Mouse (Mus musculus) kidney, embryonic 14.5 days (tissue): Measurements from ENCODE around the gene Loxl3. TPM values are rescaled to one million over a fixed set of nuclear protein-coding genes. Genes with fewer than 3 reads are reported as not detected.

Experiments
- ATAC-seq: fragments of 200-750 bp; cut with Nextera tagmentation; 2 replicates; pipeline ENCODE4 v1.8.0; 2017; ENCODE audit warnings: moderate number of reproducible peaks, mild to moderate bottlenecking, moderate TSS enrichment, moderate library complexity; ENCODE audit not compliant: low FRiP score, low TSS enrichment
- H3K27ac ChIP-seq: fragments of 300-500 bp; sonication (generic); 2 replicates; pipeline ENCODE4 v1.5.1; 2014; ENCODE audit warnings: low read depth, mild to moderate bottlenecking, low read length, moderate library complexity, mixed read lengths
- H3K27me3 ChIP-seq: fragments of 300-500 bp; sonication (generic); 2 replicates; pipeline ENCODE4 v1.6.1; 2014; ENCODE audit warnings: mild to moderate bottlenecking, low read length; ENCODE audit not compliant: control insufficient read depth, insufficient read depth
- H3K36me3 ChIP-seq: fragments of 300-500 bp; sonication (generic); 2 replicates; pipeline ENCODE4 v1.6.1; 2014; ENCODE audit warnings: low read length, mixed read lengths; ENCODE audit not compliant: control insufficient read depth, insufficient read depth
- H3K4me1 ChIP-seq: fragments of 300-500 bp; sonication (generic); 2 replicates; pipeline ENCODE4 v1.6.1; 2014; ENCODE audit warnings: low read length, mixed read lengths; ENCODE audit not compliant: control insufficient read depth, insufficient read depth
- H3K4me2 ChIP-seq: fragments of 300-500 bp; sonication (generic); replicated peaks from 2 replicates; pipeline ENCODE4 v1.6.1; 2014; ENCODE audit warnings: low read depth, mild to moderate bottlenecking, low read length
- H3K4me3 ChIP-seq: fragments of 300-500 bp; sonication (generic); 2 replicates; pipeline ENCODE4 v1.5.1; 2014; ENCODE audit warnings: mild to moderate bottlenecking, low read length
- H3K9ac ChIP-seq: fragments of 300-500 bp; sonication (generic); 2 replicates; pipeline ENCODE4 v1.6.1; 2014; ENCODE audit warnings: low read depth, mild to moderate bottlenecking, low read length, moderate library complexity
- H3K9me3 ChIP-seq: fragments of 300-500 bp; sonication (generic); 2 replicates; pipeline ENCODE4 v1.6.1; 2016; ENCODE audit warnings: low read length; ENCODE audit not compliant: control insufficient read depth
- WGBS: fragments of 180-500 bp; shearing (Covaris S2); extraction: QIAGEN DNeasy Blood & Tissue Kit; methylation state at CpG from one replicate; pipeline ENCODE4 v1.1.7; 2014; 5-methylcytosine and 5-hydroxymethylcytosine counted together
- microRNA counts: library from miRNA; unstranded; fragments of <30 nt; microRNA quantifications from one replicate; lab custom pipeline; 2017
- microRNA-seq: library from miRNA; unstranded; fragments of <30 nt; microRNA quantifications from one replicate; pipeline ENCODE4, GENCODE M21; 2016
- polyA plus RNA-seq: library from polyadenylated mRNA; unstranded; fragments of >200 nt; fragmentation: Nextera tagmentation; extraction: Ambion mirVana; gene quantifications from 2 replicates; pipeline ENCODE4 v1.2.1, GENCODE M21; 2014

Loxl3 gene
- polyA plus RNA-seq, 1 experiment from 2014 or later = 14.3 TPM

- no peak overlapping the region for H3K9ac ChIP-seq
- H3K36me3 ChIP-seq = no peaks in the 10 kb centered on the region
- WGBS = 23% methylated on average over 2 of the region's 2 CpGs
- ATAC-seq = no peak
- no peak overlapping the region for H3K4me2 ChIP-seq
- H3K9me3 ChIP-seq = no peaks in the 10 kb centered on the region; the same call in 1 of the 2 replicates
- no peak overlapping the region; the same call in 1 of the 2 replicates for H3K27ac ChIP-seq
- peaks cover 11% of the 10 kb centered on the region for H3K4me1 ChIP-seq
- H3K27me3 ChIP-seq = no peaks in the 10 kb centered on the region
- H3K4me3 ChIP-seq = no peak overlapping the region
Measured at GRCm38 (mm10) chr6:83098411-83098810, 64.4 kb downstream of the Loxl3 start.

- peak within 1 kb of the TSS; percentile 49 for H3K4me3 ChIP-seq
- peak within 1 kb of the TSS; percentile 99 for H3K4me2 ChIP-seq
- peak; percentile 86 for ATAC-seq
- no peaks in the 10 kb centered on the region for H3K9me3 ChIP-seq
- H3K36me3 ChIP-seq = no peaks in the 10 kb centered on the region
- H3K27ac ChIP-seq = peak within 1 kb of the TSS; percentile 12; the same call in 1 of the 2 replicates
- H3K4me1 ChIP-seq = peaks cover 11% of the 10 kb centered on the region
- WGBS = under 1% methylated on average over 25 of the region's 25 CpGs
- no peaks in the 10 kb centered on the region for H3K27me3 ChIP-seq
- H3K9ac ChIP-seq = peak within 1 kb of the TSS; percentile 64
Measured at GRCm38 (mm10) chr6:83101316-83101687, 67.3 kb downstream of the Loxl3 start, which contains the start of the genes Ccdc142 and Gm42688. TSS of gene Ccdc142 (plus strand) at chr6:83101601. TSS of gene Gm42688 (plus strand) at chr6:83101617.

GRCm38 (mm10) chr6:83101688-83102556 is 67.9 kb downstream of the Loxl3 start:
- peak; percentile 80 for ATAC-seq
- peaks cover 11% of the 10 kb centered on the region for H3K4me1 ChIP-seq
- peak overlapping the region; percentile 64 for H3K9ac ChIP-seq
- H3K27ac ChIP-seq = peak overlapping the region; percentile 12; the same call in 1 of the 2 replicates
- under 1% methylated on average over 73 of the region's 74 CpGs for WGBS
- peak overlapping the region; percentile 49 for H3K4me3 ChIP-seq
- H3K27me3 ChIP-seq = no peaks in the 10 kb centered on the region
- peak overlapping the region; percentile 99 for H3K4me2 ChIP-seq
- H3K9me3 ChIP-seq = no peaks in the 10 kb centered on the region
- no peaks in the 10 kb centered on the region for H3K36me3 ChIP-seq

MicroRNAs within 50 kb of the gene (microRNA counts, 519-probe panel; counts per million panel counts)
- not detected for microRNA mmu-miR-3470a+mmu-miR-3470b (lab: Ali Mortazavi, UCI)

Small RNA genes within 50 kb of the gene (microRNA-seq; reads per million reads assigned to microRNA genes)
- gene Mir3470a = not detected
- not detected for gene Mir7040

Other genes starting within 250 kb of the Loxl3 start
- 0.57 and 0.87 TPM in 2 replicates for gene Sema4f, start 94.4 kb upstream of the Loxl3 start, polyA plus RNA-seq
- gene M1ap, start 87.3 kb upstream of the Loxl3 start, polyA plus RNA-seq = 0.28 and 0.77 TPM in 2 replicates
- gene Dok1, start 702 bp upstream of the Loxl3 start, polyA plus RNA-seq = 8.8 and 11.8 TPM in 2 replicates
- gene Aup1, start 20.3 kb downstream of the Loxl3 start, polyA plus RNA-seq = 144 and 156 TPM in 2 replicates
- 51.1 and 64.9 TPM in 2 replicates for gene Htra2, start 21.1 kb downstream of the Loxl3 start, polyA plus RNA-seq
- 1.9 and 2.6 TPM in 2 replicates for gene Dqx1, start 23.7 kb downstream of the Loxl3 start, polyA plus RNA-seq
- not detected in 2 replicates for gene Tlx2, start 36.1 kb downstream of the Loxl3 start, polyA plus RNA-seq
- gene Pcgf1, start 43.7 kb downstream of the Loxl3 start, polyA plus RNA-seq = 36.7 and 51.2 TPM in 2 replicates
- 8.3 and 8.8 TPM in 2 replicates for gene Lbx2, start 52.2 kb downstream of the Loxl3 start, polyA plus RNA-seq
- 1.6 and 2.4 TPM in 2 replicates for gene Ccdc142, start 67.4 kb downstream of the Loxl3 start, polyA plus RNA-seq
- gene Gm42688, start 67.4 kb downstream of the Loxl3 start, polyA plus RNA-seq = 2.4 and 3.5 TPM in 2 replicates
- gene Mrpl53, start 74.9 kb downstream of the Loxl3 start, polyA plus RNA-seq = 139 and 169 TPM in 2 replicates
- gene Mogs, start 81.3 kb downstream of the Loxl3 start, polyA plus RNA-seq = 37.8 and 57.4 TPM in 2 replicates
- gene Wbp1, start 87.4 kb downstream of the Loxl3 start, polyA plus RNA-seq = 123 and 125 TPM in 2 replicates
- 18.8 and 20.0 TPM in 2 replicates for gene Ino80b, start 91.3 kb downstream of the Loxl3 start, polyA plus RNA-seq
- gene Rtkn, start 101.3 kb downstream of the Loxl3 start, polyA plus RNA-seq = 14.9 and 18.0 TPM in 2 replicates
- 6.2 and 8.6 TPM in 2 replicates for gene Wdr54, start 122.2 kb downstream of the Loxl3 start, polyA plus RNA-seq
- gene 1700003E16Rik, start 122.2 kb downstream of the Loxl3 start, polyA plus RNA-seq = 0.94 and 0.96 TPM in 2 replicates
- gene Dctn1, start 131.7 kb downstream of the Loxl3 start, polyA plus RNA-seq = 58.6 and 75.0 TPM in 2 replicates
- 0.13 and 0.45 TPM in 2 replicates for gene Slc4a5, start 185.7 kb downstream of the Loxl3 start, polyA plus RNA-seq